Mouse (Mus musculus) C2C12 (cell line): ENCODE results near the gene Mmp10.

Experiments
- CTCF ChIP-seq: IDR thresholded peaks from one replicate; pipeline ENCODE4 v1.5.1; 2011; ENCODE audit not compliant: control insufficient read depth, insufficient read depth, insufficient read length
- MYOD1 ChIP-seq: IDR thresholded peaks from one replicate; pipeline ENCODE4 v1.6.1; 2011; ENCODE audit warnings: low read depth; ENCODE audit not compliant: control insufficient read depth, insufficient read length
- USF1 ChIP-seq: IDR thresholded peaks from one replicate; pipeline ENCODE4 v1.6.1; 2011; ENCODE audit warnings: low read depth, mild to moderate bottlenecking, control low read depth, moderate library complexity

DNA sequence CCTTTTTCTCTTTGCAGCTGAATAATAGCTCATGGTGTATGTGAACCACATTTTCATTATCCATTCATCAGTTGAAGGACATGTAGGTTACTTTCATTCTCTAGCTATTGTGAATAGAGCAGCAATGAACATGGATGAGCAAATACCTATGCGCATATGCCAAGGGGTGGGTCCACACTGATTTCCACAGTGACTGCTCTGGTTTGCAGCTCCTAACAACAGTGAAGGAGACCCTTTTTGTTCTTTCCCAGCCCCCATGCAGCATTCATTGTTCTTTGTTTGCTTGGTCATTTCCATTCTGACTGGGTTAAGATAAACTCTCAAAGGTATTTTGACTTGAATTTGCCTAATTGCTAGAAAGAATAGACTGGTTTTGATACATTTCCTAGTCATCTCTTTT lies 31.9 kb upstream of the Mmp10 start:
- TF ChIP-seq CTCF = no peak
- no peak for TF ChIP-seq USF1
- no peak for TF ChIP-seq MYOD1
